Mouse (Mus musculus) induced T-regulatory cell, adult 2 months (primary cell): Measurements from ENCODE around the gene Clhc1.
"Not testable (repeated sequence)": the region's sequence is repeated elsewhere in the genome, so short reads cannot be mapped to it uniquely, and the experiment has no call there.

Source experiments
- DNase-seq: peaks from one replicate; pipeline ENCODE4 v3.0.0-alpha.2; 2012; ENCODE audit warnings: low read depth

Gene Clhc1

DNA sequence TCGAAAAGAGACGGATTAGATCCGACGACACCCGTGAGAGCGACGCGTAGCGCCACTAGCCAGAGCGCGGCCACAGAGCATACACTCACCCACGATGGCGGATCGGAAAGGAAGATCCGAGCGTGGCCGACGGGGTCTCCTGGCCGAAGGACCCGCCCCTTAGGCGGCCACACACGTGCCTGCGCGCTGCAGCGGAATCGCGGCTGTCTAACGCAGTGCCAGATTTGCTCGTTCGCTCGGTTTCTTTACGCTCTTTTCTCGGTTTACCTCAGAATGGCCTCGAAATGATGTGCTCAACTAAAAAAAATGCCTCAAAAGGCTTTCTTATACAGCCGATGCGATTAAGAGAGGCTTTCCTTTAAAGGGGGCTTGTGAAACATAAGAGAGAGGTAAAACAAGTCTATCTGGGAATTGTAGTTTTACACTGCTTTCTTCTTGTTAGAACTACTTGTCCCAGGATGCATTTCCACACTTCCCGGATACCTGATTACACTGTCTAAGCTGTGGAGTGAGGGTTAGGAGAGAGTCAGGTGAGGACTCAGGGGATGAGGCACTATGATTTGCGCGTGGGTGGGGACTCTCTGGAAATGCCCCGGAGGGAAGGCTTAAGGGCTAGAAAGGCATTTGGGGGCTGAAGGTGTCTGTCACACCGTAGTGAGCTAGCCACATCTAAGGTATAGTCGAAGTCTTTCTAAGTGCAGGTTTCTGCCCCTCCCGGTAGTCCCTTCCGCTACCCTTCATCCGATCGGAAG is at the start of gene Clhc1, which contains the start of gene Rps27a:
TSS of gene Clhc1 (plus strand) at position 199 of the 752 bp plus-strand sequence.
TSS of gene Rps27a (minus strand) at position 358 of the 752 bp plus-strand sequence.
- peak; percentile 97 for DNase-seq

GRCm38 (mm10) chr11:29503948-29504893 is 43.5 kb upstream of the Clhc1 start:
- DNase-seq: no peak

DNA sequence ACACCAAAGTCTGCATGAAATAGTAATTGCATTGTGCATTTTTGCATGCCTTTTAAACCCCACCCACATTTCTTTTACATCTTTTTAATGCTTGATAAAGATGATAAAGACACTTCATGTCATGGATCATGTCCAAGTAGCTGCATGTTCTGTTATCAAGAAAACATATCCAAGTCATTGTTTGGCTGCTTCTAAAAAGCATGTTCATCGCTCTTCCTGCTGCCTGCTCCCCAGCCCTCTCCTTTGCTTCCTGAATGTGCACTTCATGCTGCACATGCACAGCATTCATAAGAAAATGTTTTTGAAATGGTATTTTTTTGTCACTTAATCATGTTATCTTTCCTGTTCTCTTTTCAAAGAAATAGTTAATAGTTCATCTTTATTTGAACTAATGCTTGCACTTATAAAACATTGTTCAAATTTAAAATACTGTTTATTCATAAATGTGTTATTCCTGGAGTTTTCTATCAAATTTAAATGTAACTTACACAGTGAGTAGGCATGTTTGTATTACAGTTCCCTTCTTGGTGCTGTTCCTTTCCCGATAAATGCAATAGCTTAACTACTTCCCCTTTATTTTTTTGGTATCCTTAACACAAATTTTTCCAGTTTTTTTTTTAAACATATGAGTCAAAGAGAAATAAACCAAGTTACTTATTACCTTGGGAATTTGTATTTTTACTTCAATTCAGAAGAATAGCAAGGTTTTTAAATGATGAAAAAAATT is 42.7 kb upstream of the Clhc1 start:
- DNase-seq: no peak

GRCm38 (mm10) chr11:29509421-29509820 is 38.3 kb upstream of the Clhc1 start:
- no peak for DNase-seq

- DNase-seq: no peak
Measured at GRCm38 (mm10) chr11:29512818-29513535, 34.8 kb upstream of the Clhc1 start.

- no peak for DNase-seq
Measured at GRCm38 (mm10) chr11:29514325-29514681, 33.4 kb upstream of the Clhc1 start.

DNA sequence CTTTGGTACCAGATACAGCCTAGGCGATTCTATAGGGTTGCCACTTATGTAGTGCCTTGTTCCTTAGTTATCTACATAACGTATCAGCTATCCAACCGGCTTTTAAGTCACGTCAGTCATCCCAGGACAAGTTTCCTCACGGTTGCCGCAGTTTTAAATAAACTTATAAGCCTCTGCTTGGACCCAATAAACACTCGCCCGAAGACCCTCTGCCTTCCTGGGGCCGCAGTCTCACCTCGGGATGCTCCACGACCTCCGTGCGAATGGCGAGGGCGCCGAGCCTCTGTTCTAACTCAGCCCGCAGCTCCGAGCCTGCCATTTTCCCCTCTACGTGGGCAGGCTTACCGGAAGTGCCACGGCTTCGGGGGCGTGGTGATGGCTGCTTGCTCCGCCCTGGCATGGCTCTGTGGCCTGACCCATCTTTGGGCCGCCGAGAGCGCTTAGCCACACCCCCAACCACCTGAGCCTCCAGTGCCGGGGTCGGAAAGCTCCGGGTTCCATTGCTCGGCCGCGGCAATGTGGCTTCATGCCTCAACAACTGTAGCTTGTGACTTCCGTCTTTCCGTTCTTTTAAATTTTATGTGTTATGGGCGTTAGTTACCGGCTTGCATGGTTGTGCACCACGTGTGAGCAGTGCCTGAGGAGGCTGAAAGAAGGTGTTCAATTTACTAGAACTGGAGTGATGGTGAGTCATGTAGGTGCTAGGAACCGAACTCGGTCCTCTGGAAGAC is 32.9 kb upstream of the Clhc1 start, which contains the start of gene Prorsd1:
TSS of gene Prorsd1 (minus strand) at position 352 of the 731 bp plus-strand sequence.
- DNase-seq: peak; percentile 95

- peak; percentile 77 for DNase-seq
Measured at GRCm38 (mm10) chr11:29525988-29526794, 21.6 kb upstream of the Clhc1 start, which contains the start of gene Mtif2. TSS of gene Mtif2 (plus strand) at chr11:29526408.

- no peak for DNase-seq
Measured at GRCm38 (mm10) chr11:29538201-29538600, 9.5 kb upstream of the Clhc1 start.

DNA sequence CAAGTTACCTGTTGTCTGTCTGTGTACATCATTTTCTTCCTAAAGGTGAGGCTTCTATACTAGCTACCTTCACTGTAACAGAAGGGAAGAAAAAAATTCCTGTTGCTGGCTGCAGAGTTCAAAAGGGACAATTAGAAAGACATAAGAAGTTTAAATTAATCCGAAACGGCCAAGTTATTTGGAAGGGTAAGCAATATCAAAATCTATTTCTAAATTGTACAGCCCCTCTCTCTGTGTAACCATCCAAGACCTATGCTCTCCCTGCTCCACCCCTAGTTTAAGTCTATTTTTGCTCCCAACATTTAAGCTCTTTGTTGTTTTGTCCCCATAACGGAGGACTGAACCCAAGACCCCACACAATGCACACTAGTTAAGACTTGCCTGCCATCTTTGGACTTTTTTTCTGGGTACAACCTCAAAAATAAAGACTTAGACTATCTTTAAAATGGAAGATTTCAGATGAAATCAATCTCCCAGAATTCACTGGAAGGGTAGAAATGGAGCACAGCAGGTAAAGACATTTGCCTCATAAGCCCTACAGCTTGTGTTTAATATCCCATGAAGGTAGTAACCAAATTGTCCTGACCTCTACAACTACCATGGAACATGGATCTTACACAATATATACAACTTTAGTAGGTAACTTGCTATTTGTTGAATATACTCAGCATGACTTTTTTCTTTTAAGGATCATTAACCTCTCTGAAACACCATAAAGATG is 3.4 kb upstream of the Clhc1 start:
- no peak for DNase-seq

DNA sequence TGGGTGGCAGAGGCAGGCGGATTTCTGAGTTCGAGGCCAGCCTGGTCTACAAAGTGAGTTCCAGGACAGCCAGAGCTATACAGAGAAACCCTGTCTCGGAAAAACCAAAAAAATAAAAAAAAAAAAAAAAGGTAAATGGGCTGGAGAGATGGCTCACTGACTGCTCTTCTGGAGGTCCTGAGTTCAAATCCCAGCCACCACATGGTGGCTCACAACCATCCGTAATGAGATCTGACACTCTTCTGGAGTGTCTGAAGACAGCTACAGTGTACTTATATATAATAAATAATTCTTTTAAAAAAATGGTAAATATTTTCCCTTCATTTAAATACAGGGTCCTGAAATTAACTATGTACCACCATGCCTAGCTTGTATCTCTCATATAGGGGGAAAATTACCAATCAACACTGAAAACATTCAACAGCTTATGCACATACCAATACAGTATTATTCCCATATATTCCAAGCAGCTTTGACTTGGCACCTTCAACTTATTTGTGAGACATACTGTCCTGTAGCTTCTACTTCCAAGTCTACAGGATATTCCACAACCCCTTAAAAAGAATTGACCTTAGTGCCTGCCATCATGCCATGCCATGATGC is 2.5 kb upstream of the Clhc1 start:
- not testable (repeated sequence) for DNase-seq

GRCm38 (mm10) chr11:29546297-29546696 is 1.5 kb upstream of the Clhc1 start:
- DNase-seq: not testable (repeated sequence)

- no peak for DNase-seq
Measured at GRCm38 (mm10) chr11:29546762-29547161, 988 bp upstream of the Clhc1 start.

DNA sequence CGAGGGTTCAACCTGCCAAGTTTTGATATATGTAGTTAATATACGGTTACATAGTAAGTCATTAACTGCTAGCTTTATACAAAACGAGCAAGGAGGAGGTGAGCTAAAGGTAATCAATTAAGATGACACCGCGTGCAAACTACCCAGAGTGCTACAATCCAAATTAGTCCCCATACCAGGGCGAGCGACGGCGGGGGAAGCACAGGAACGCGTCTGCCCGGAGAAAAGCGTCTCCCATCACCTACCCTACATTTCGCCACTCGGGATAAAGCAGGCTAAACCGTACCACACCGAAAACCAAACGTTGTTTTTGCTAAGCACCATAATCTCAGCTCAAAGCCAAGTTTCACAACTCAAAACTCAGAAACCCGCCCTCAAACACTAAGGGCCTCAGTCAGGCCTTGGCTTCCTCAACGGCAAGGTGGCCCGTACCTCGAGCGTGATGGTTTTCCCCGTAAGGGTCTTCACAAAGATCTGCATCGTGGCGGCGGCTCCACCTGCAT is 450 bp upstream of the Clhc1 start:
- no peak for DNase-seq

GRCm38 (mm10) chr11:29548504-29549424 is 1.0 kb downstream of the Clhc1 start:
- DNase-seq: no peak

GRCm38 (mm10) chr11:29549425-29549778 is 1.7 kb downstream of the Clhc1 start:
- DNase-seq: peak; percentile 16

DNA sequence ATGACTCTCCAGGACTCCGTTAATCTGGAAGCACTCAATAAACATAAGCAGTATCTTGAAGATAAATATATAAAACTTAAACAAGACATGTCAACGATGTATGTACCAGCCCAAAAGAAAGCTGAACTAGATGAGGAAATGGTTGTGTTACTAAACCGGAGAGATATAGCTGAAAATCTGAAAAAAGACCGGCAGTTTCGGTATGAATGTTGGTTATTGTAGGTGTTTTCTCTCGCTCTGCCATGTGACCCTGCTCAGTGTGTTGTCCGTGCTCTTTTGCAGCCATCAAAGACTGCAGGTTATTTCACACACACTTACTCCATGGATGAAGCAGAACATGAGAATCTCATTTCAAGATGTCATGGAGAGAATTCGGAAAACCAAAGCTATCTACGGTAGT is 12.7 kb downstream of the Clhc1 start:
- peak; percentile 65 for DNase-seq
